Mouse (Mus musculus) hindbrain, embryonic 15.5 days (tissue): ENCODE measurements at regions not wholly inside any gene's neighbourhood (a gene's known extent, or its start where the extent isn't known, plus 50 kb on each side); places are given as distances from the start of the nearest gene placed in this dataset.

Experiments
- ATAC-seq: fragments of 200-750 bp; cut with Nextera tagmentation; 2 replicates; pipeline ENCODE4 v1.8.0; 2017; ENCODE audit warnings: low read depth, moderate number of reproducible peaks, moderate TSS enrichment; ENCODE audit not compliant: low FRiP score
- H3K27ac ChIP-seq: fragments of 300-500 bp; sonication (generic); replicated peaks from 2 replicates; pipeline ENCODE4 v1.5.1; 2015; ENCODE audit warnings: mild to moderate bottlenecking, inconsistent platforms
- H3K27me3 ChIP-seq: fragments of 300-500 bp; sonication (generic); 2 replicates; pipeline ENCODE4 v1.6.1; 2015; ENCODE audit warnings: control low read depth, inconsistent platforms
- H3K36me3 ChIP-seq: fragments of 300-500 bp; sonication (generic); 2 replicates; pipeline ENCODE4 v1.6.1; 2015; ENCODE audit warnings: control low read depth, inconsistent platforms
- H3K4me1 ChIP-seq: fragments of 300-500 bp; sonication (generic); replicated peaks from 2 replicates; pipeline ENCODE4 v1.6.1; 2015; ENCODE audit warnings: control low read depth, inconsistent platforms
- H3K4me2 ChIP-seq: fragments of 300-500 bp; sonication (generic); 2 replicates; pipeline ENCODE4 v1.6.1; 2015; ENCODE audit warnings: moderate library complexity, mild to moderate bottlenecking, inconsistent platforms
- H3K4me3 ChIP-seq: fragments of 300-500 bp; sonication (generic); 2 replicates; pipeline ENCODE4 v1.5.1; 2015; ENCODE audit warnings: mild to moderate bottlenecking, inconsistent platforms
- H3K9ac ChIP-seq: fragments of 300-500 bp; sonication (generic); 2 replicates; pipeline ENCODE4 v1.6.1; 2015; ENCODE audit warnings: inconsistent platforms
- H3K9me3 ChIP-seq: fragments of 300-500 bp; sonication (generic); 2 replicates; pipeline ENCODE4 v1.6.1; 2016; ENCODE audit warnings: control low read depth, inconsistent platforms
- WGBS: fragments of 180-500 bp; shearing (Covaris S2); methylation state at CpG from one replicate; pipeline ENCODE4 v1.1.7; 2015; 5-methylcytosine and 5-hydroxymethylcytosine counted together

- Histone ChIP-seq H3K27me3 (no peaks in the 10 kb centered on the region), H3K4me1 (no peaks in the 10 kb centered on the region), H3K36me3 (no peaks in the 10 kb centered on the region), H3K9ac (no peak overlapping the region), H3K4me2 (no peak overlapping the region), H3K4me3 (no peak overlapping the region), H3K27ac (no peak overlapping the region), H3K9me3 (no peaks in the 10 kb centered on the region)
- WGBS = 63% methylated on average over 6 of the region's 6 CpGs
- ATAC-seq = no peak
Measured at GRCm38 (mm10) chr1:73721486-73722225, 402.6 kb downstream of the Tns1 start.

DNA sequence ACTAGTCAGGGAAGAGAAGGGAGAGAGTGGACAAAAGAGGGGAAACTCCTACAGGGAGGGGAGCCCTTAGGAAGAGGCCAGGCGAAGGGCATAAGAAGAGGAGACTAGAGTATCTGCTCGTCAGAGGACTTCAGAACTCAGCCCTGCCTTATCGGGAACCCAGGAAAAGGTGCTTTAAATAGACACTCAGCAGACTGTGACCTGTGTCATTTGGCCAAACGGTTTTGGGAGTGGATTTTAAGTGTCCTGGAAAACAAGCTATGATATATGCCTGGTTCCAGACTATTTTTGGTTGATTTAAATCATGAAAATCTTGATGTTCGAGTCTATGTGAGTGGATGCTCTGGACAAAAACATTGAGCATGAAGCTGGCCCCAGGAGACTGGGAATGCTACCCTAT lies 405.8 kb downstream of the Tns1 start:
- no peak for ATAC-seq
- Histone ChIP-seq H3K9me3 (no peaks in the 10 kb centered on the region), H3K36me3 (no peaks in the 10 kb centered on the region), H3K4me3 (no peak overlapping the region), H3K4me2 (no peak overlapping the region), H3K4me1 (no peaks in the 10 kb centered on the region), H3K27ac (no peak overlapping the region), H3K27me3 (no peaks in the 10 kb centered on the region), H3K9ac (no peak overlapping the region)
- WGBS = 86% methylated on average over 5 of the region's 5 CpGs

DNA sequence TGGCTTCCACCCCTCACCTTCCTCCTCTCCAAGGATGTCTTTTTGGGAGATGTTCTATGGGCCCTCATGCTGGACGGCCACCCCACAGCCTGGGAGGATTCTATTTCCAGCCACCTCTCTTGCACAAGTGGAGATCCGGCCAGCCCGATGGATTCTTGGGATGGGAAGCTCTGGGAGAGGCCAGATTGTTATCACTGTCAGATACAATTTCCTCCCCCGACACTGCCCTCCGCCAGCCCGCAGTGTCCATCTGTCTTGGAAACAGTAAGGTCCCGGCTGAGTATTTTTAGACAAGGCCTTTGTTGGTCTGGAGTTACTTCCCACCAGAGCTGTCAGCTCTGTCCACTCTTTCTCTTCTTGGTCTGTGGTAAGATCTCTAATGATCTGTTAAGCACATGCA lies 406.8 kb downstream of the Tns1 start:
- Histone ChIP-seq H3K27me3 (no peaks in the 10 kb centered on the region), H3K27ac (no peak overlapping the region), H3K36me3 (no peaks in the 10 kb centered on the region), H3K9ac (no peak overlapping the region), H3K4me3 (no peak overlapping the region), H3K9me3 (no peaks in the 10 kb centered on the region), H3K4me1 (no peaks in the 10 kb centered on the region), H3K4me2 (no peak overlapping the region)
- ATAC-seq = no peak
- 78% methylated on average over 7 of the region's 7 CpGs for WGBS

DNA sequence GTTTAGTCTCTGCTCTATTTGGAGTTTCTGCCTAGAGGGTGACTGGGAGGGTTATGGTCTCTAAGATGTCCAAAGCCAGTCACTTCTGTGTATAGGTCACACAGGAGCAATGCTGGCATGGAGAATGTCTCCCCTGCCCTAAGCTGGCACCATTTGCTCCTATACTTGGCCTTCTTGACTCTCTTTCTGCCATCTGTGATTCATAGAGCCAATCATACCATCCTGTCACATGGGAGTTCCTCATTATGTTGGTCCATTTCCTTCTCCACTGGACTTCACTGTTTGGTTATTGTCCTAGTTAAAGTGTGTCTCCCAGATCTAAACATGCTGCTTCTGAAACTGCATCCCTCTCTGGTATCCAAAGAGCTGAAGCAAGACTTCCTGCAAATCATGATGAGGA lies 407.3 kb downstream of the Tns1 start:
- ATAC-seq = no peak
- no peaks in the 10 kb centered on the region for H3K36me3 ChIP-seq
- no peak overlapping the region for H3K4me3 ChIP-seq
- no peaks in the 10 kb centered on the region for H3K27me3 ChIP-seq
- no peak overlapping the region for H3K27ac ChIP-seq
- no peak overlapping the region for H3K9ac ChIP-seq
- no peaks in the 10 kb centered on the region for H3K9me3 ChIP-seq
- H3K4me2 ChIP-seq = no peak overlapping the region
- H3K4me1 ChIP-seq = no peaks in the 10 kb centered on the region

DNA sequence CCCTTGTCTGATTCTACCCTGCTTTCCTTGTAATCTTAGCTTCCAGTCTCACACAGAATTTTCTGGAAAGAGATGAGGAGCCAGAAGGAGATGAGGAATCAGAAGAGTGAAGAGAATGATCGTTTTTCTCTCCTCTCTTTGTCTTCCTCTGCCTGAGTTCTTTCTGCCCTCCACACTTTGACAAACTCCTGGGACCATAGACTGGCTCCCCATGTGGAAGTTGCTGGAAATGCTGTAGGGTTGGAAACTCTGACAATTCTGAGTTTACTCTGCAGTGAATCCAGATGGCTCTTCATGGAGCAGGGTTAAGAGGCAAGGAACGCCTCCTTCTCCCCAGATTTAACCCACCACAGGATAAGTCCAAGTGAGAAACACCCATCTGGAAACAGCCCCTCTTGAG lies 408.7 kb downstream of the Tns1 start:
- no peak overlapping the region for H3K27ac ChIP-seq
- no peaks in the 10 kb centered on the region for H3K4me1 ChIP-seq
- no peak overlapping the region for H3K9ac ChIP-seq
- no peak overlapping the region for H3K4me2 ChIP-seq
- no peak for ATAC-seq
- H3K27me3 ChIP-seq = no peaks in the 10 kb centered on the region
- H3K9me3 ChIP-seq = no peaks in the 10 kb centered on the region
- no peak overlapping the region for H3K4me3 ChIP-seq
- 73% methylated on average over 2 of the region's 2 CpGs for WGBS
- no peaks in the 10 kb centered on the region for H3K36me3 ChIP-seq

DNA sequence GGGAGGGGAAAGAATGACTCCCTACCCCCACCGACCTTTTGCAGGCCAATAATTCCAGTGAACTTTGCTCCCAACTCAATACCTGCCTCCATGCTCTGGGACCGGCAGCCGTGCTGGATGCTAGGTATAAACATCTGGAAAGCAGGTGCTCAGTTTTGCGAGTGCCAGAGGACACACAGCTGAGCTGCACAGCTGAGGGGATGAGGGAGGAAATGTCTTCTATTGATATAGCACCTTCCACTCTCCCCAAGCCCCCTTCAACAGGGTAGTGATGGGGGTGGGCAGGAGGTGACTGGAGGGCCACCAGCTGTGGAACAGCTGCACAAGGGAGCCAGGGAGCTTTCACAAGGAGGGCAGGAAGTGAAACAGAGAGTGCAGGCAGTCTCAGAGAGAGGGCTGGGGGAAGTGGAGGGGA lies 421.8 kb downstream of the Tns1 start:
- H3K27ac ChIP-seq = no peak overlapping the region
- no peak overlapping the region for H3K4me2 ChIP-seq
- H3K4me1 ChIP-seq = no peaks in the 10 kb centered on the region
- H3K4me3 ChIP-seq = no peak overlapping the region
- ATAC-seq = no peak
- no peaks in the 10 kb centered on the region for H3K27me3 ChIP-seq
- H3K9me3 ChIP-seq = no peaks in the 10 kb centered on the region
- H3K9ac ChIP-seq = no peak overlapping the region
- no peaks in the 10 kb centered on the region for H3K36me3 ChIP-seq
- 59% methylated on average over 4 of the region's 4 CpGs for WGBS

DNA sequence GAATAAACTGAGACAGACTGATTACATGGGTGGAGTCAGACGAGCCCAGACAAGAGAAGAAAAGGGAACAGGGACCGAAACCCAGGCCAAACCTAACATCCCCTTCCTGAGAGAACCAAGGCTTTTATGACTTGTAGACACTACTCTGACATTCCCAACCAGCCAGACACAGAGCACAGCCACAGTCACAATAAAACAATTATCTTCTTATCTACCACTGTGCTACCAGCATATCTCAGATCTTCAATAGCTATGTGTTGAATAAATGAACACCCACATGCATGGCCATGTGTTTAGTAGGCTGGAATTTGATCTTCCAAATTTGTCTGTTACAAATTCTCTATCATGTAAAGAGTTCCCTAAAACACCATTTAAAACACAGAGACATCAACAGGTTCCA lies 430.7 kb downstream of the Tns1 start:
- no peak overlapping the region for H3K4me2 ChIP-seq
- no peak overlapping the region for H3K4me3 ChIP-seq
- no peak overlapping the region for H3K9ac ChIP-seq
- no peaks in the 10 kb centered on the region for H3K9me3 ChIP-seq
- no peak overlapping the region for H3K27ac ChIP-seq
- no peaks in the 10 kb centered on the region for H3K36me3 ChIP-seq
- ATAC-seq = no peak
- no peaks in the 10 kb centered on the region for H3K27me3 ChIP-seq
- H3K4me1 ChIP-seq = no peaks in the 10 kb centered on the region
- 49% methylated on average over 2 of the region's 2 CpGs for WGBS

GRCm38 (mm10) chr1:73685734-73686133 lies 438.5 kb downstream of the Tns1 start:
- no peaks in the 10 kb centered on the region for H3K27me3 ChIP-seq
- H3K9ac ChIP-seq = no peak overlapping the region
- H3K4me3 ChIP-seq = no peak overlapping the region
- no peaks in the 10 kb centered on the region for H3K4me1 ChIP-seq
- no peaks in the 10 kb centered on the region for H3K36me3 ChIP-seq
- no peak for ATAC-seq
- no peaks in the 10 kb centered on the region for H3K9me3 ChIP-seq
- WGBS = 79% methylated on average over 4 of the region's 4 CpGs
- no peak overlapping the region for H3K27ac ChIP-seq
- no peak overlapping the region for H3K4me2 ChIP-seq

- no peaks in the 10 kb centered on the region for H3K36me3 ChIP-seq
- H3K4me3 ChIP-seq = no peak overlapping the region
- H3K9me3 ChIP-seq = no peaks in the 10 kb centered on the region
- no peaks in the 10 kb centered on the region for H3K4me1 ChIP-seq
- ATAC-seq = no peak
- H3K27me3 ChIP-seq = no peaks in the 10 kb centered on the region
- no peak overlapping the region for H3K4me2 ChIP-seq
- no peak overlapping the region for H3K27ac ChIP-seq
- WGBS = 91% methylated on average over 4 of the region's 4 CpGs
- H3K9ac ChIP-seq = no peak overlapping the region
Measured at GRCm38 (mm10) chr1:73685066-73685465, 439.2 kb downstream of the Tns1 start.

DNA sequence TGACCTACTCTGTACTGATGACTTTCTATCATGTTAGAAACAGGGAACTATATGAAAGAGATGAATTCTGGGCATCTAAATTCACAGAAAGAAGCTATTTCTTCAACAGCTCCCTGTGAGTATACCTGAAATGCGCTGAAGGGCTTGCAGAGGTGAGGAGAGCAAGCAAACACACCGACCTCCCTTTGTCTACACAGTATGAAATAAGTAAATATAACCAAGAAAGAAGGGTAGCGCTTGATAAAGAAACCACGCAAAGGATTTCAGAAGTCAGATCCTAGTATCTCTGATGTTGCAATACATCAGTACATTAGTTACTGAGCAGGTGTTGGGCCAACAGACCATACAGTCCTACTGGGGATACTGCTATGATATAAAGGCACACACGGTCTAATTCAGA lies 440.1 kb downstream of the Tns1 start:
- WGBS = 94% methylated on average over 5 of the region's 5 CpGs

GRCm38 (mm10) chr1:73683132-73683888 lies 440.9 kb downstream of the Tns1 start:
- Histone ChIP-seq H3K27ac (no peak overlapping the region), H3K4me1 (no peaks in the 10 kb centered on the region), H3K9ac (no peak overlapping the region), H3K4me3 (no peak overlapping the region), H3K27me3 (no peaks in the 10 kb centered on the region), H3K36me3 (no peaks in the 10 kb centered on the region), H3K4me2 (no peak overlapping the region), H3K9me3 (no peaks in the 10 kb centered on the region)
- no peak for ATAC-seq
- 64% methylated on average over 4 of the region's 4 CpGs for WGBS

More for the DNA sequence above, 440.1 kb downstream of the Tns1 start:
- Histone ChIP-seq H3K4me1 (no peaks in the 10 kb centered on the region), H3K27ac (no peak overlapping the region), H3K36me3 (no peaks in the 10 kb centered on the region), H3K4me3 (no peak overlapping the region), H3K4me2 (no peak overlapping the region), H3K9me3 (no peaks in the 10 kb centered on the region), H3K27me3 (no peaks in the 10 kb centered on the region), H3K9ac (no peak overlapping the region)
- ATAC-seq = no peak

DNA sequence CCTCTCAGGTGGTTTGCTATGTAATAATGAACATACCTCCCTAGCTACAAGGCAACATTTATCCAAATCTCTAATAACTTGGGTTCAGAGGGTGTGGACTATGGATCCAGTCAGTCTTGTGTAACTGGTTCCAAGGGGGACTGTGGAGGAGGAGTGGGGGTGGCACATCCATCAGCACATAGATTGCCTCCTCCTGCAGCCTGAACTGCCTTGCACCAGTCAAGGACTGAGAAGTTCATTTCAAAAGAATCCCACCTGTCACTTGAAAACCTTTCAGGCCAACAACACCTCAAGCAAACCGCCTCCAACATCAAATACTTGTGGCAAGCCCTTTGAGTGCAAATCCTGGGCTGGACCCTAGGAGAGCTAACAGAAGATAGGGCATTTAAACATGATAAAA lies 442.6 kb downstream of the Tns1 start:
- Histone ChIP-seq H3K36me3 (no peaks in the 10 kb centered on the region), H3K4me1 (no peaks in the 10 kb centered on the region), H3K4me3 (no peak overlapping the region), H3K27ac (no peak overlapping the region), H3K27me3 (no peaks in the 10 kb centered on the region), H3K4me2 (no peak overlapping the region), H3K9ac (no peak overlapping the region), H3K9me3 (no peaks in the 10 kb centered on the region)
- no peak for ATAC-seq
- WGBS = 96% methylated on average over 1 of the region's 1 CpGs

- Histone ChIP-seq H3K9ac (no peak overlapping the region), H3K27me3 (no peaks in the 10 kb centered on the region), H3K27ac (no peak overlapping the region), H3K4me1 (no peaks in the 10 kb centered on the region), H3K4me3 (no peak overlapping the region), H3K9me3 (no peaks in the 10 kb centered on the region), H3K4me2 (no peak overlapping the region), H3K36me3 (no peaks in the 10 kb centered on the region)
- no peak for ATAC-seq
- 97% methylated on average over 3 of the region's 3 CpGs for WGBS
Measured at GRCm38 (mm10) chr1:73680829-73681228, 443.4 kb downstream of the Tns1 start.
